ENCODE assay signal across 6 mouse cellular contexts in genomic region chr10:10835406-10835805, GRCm38 (mm10).
"Had no signal": no experiment of that assay in that cellular context is flagged by ENCODE, and none has a peak within 500 bp of the region (broad histone marks: within the 10 kb centered on the region; RNA-seq: fewer than 3 reads in every experiment).

No protein-coding gene starts in this region.

- DNase-seq: kidney, postnatal 10 days; layer of hippocampus, postnatal 36 days; liver; lung, adult 18-20 months; right cerebral cortex, postnatal 14 days; thymus, postnatal 4 days had no signal
